ENCODE assay signal across 12 mouse cellular contexts in genomic region chr3:121156043-121156442, GRCm38 (mm10). TPM values are rescaled to one million over a fixed set of nuclear protein-coding genes. Genes with fewer than 3 reads are reported as not detected.
DNase-seq lines count a peak whose midpoint lies in the region; ATAC-seq and TF ChIP-seq lines count a peak whose summit lies in the region.
"Had no signal": no experiment of that assay in that cellular context is flagged by ENCODE, and none has a peak within 500 bp of the region (broad histone marks: within the 10 kb centered on the region; RNA-seq: fewer than 3 reads in every experiment).

No protein-coding gene starts in this region.

- H3K27me3 ChIP-seq in neural tube, embryonic 11.5 days (ENCODE audit: control insufficient read depth, insufficient read depth, low read length) = no peaks in the 10 kb centered on the region
- H3K27me3 ChIP-seq in forebrain, embryonic 16.5 days (replicated peaks; ENCODE audit: control insufficient read depth, insufficient read depth, low read length) = no peaks in the 10 kb centered on the region
- no peaks in the 10 kb centered on the region for H3K27me3 ChIP-seq in limb, embryonic 13.5 days
- H3K27me3 ChIP-seq in intestine, postnatal 0 days (replicated peaks; ENCODE audit: control insufficient read depth, insufficient read depth, low read length) = no peaks in the 10 kb centered on the region

- DNase-seq in neural tube, embryonic 11.5 days (ENCODE audit: low spot score) = no peak
- no peak for DNase-seq in neural tube, embryonic 10.5 days (ENCODE audit: extremely low spot score, low spot score)
- DNase-seq in left cerebral cortex, postnatal 14 days (ENCODE audit: low spot score in 2 of 2) = no peak
- DNase-seq in adrenal gland, postnatal 25 days = no peak
- no peak for DNase-seq in retina, postnatal 1 day
- DNase-seq: adrenal gland, postnatal 10 days; lung, embryonic 14.5 days; thymus, postnatal 14 days had no signal

- intact Hi-C loops in left cerebral cortex, postnatal 14 days (cut with DNase I) = no loop called here

- no peaks in the 10 kb centered on the region for H3K9me3 ChIP-seq in neural tube, embryonic 11.5 days (ENCODE audit: control insufficient read depth, low read length)
- H3K9me3 ChIP-seq in forebrain, embryonic 16.5 days (ENCODE audit: control insufficient read depth, low read length) = no peaks in the 10 kb centered on the region
- H3K9me3 ChIP-seq in limb, embryonic 13.5 days = no peaks in the 10 kb centered on the region
- H3K9me3 ChIP-seq in intestine, postnatal 0 days (ENCODE audit: control insufficient read depth) = no peaks in the 10 kb centered on the region
- H3K9me3 ChIP-seq: heart, embryonic 10.5 days had no signal

- H3K36me3 ChIP-seq in neural tube, embryonic 11.5 days (ENCODE audit: control insufficient read depth, insufficient read depth, low read length) = no peaks in the 10 kb centered on the region
- no peaks in the 10 kb centered on the region for H3K36me3 ChIP-seq in forebrain, embryonic 16.5 days (ENCODE audit: control insufficient read depth, insufficient read depth)
- no peaks in the 10 kb centered on the region for H3K36me3 ChIP-seq in limb, embryonic 13.5 days
- H3K36me3 ChIP-seq in intestine, postnatal 0 days (ENCODE audit: control insufficient read depth, insufficient read depth) = no peaks in the 10 kb centered on the region
- H3K36me3 ChIP-seq: heart, embryonic 10.5 days had no signal

- no peak overlapping the region for H3K9ac ChIP-seq in neural tube, embryonic 11.5 days (ENCODE audit: low read length)
- peak overlapping the region; percentile 3 for H3K9ac ChIP-seq in forebrain, embryonic 16.5 days (replicated peaks; ENCODE audit: low read depth, low read length)
- H3K9ac ChIP-seq in limb, embryonic 13.5 days = no peak overlapping the region
- no peak overlapping the region for H3K9ac ChIP-seq in intestine, postnatal 0 days (ENCODE audit: low read depth, low read length)
- H3K9ac ChIP-seq: lung, embryonic 14.5 days had no signal

- no peak for TF ChIP-seq CTCF in intestine, postnatal 0 days (IDR thresholded peaks at IDR 0.05; ENCODE audit: low read depth)

- no peak overlapping the region for H3K4me3 ChIP-seq in neural tube, embryonic 11.5 days (ENCODE audit: low read depth, low read length)
- H3K4me3 ChIP-seq in forebrain, embryonic 16.5 days (replicated peaks; ENCODE audit: low read length) = peak overlapping the region; percentile 17
- H3K4me3 ChIP-seq in limb, embryonic 13.5 days = no peak overlapping the region
- H3K4me3 ChIP-seq in intestine, postnatal 0 days (ENCODE audit: low read depth, low read length) = no peak overlapping the region
- H3K4me3 ChIP-seq: heart, embryonic 10.5 days had no signal

- H3K4me2 ChIP-seq in neural tube, embryonic 11.5 days (ENCODE audit: low read depth) = no peak overlapping the region
- H3K4me2 ChIP-seq in forebrain, embryonic 16.5 days (ENCODE audit: low read length) = peak overlapping the region; percentile 37
- H3K4me2 ChIP-seq in limb, embryonic 13.5 days (replicated peaks) = peak overlapping the region; percentile 25
- no peak overlapping the region for H3K4me2 ChIP-seq in intestine, postnatal 0 days (replicated peaks; ENCODE audit: low read depth)
- H3K4me2 ChIP-seq: lung, embryonic 14.5 days had no signal

- H3K27ac ChIP-seq in neural tube, embryonic 11.5 days (ENCODE audit: low read depth, low read length) = no peak overlapping the region
- peak overlapping the region; percentile 62 for H3K27ac ChIP-seq in forebrain, embryonic 16.5 days (ENCODE audit: low read length)
- no peak overlapping the region for H3K27ac ChIP-seq in limb, embryonic 13.5 days
- no peak overlapping the region for H3K27ac ChIP-seq in intestine, postnatal 0 days (ENCODE audit: low read depth, low read length)
- H3K27ac ChIP-seq: heart, embryonic 10.5 days had no signal

- peak; percentile 73 for ATAC-seq in neural tube, embryonic 11.5 days (ENCODE audit: insufficient read depth, low FRiP score, low TSS enrichment)
- peak; percentile 79 for ATAC-seq in forebrain, embryonic 16.5 days
- ATAC-seq in limb, embryonic 13.5 days (ENCODE audit: low FRiP score, low read depth) = no peak
- no peak for ATAC-seq in intestine, postnatal 0 days

- peaks cover 3% of the 10 kb centered on the region; the same call in 1 of the 2 replicates for H3K4me1 ChIP-seq in neural tube, embryonic 11.5 days (ENCODE audit: control insufficient read depth, insufficient read depth, low read length)
- peaks cover 33% of the 10 kb centered on the region for H3K4me1 ChIP-seq in forebrain, embryonic 16.5 days (replicated peaks; ENCODE audit: control insufficient read depth, insufficient read depth, low read length)
- peaks cover 27% of the 10 kb centered on the region for H3K4me1 ChIP-seq in limb, embryonic 13.5 days
- H3K4me1 ChIP-seq in intestine, postnatal 0 days (replicated peaks; ENCODE audit: control insufficient read depth, insufficient read depth, low read length) = no peaks in the 10 kb centered on the region
- H3K4me1 ChIP-seq: heart, embryonic 10.5 days had no signal

- WGBS in neural tube, embryonic 11.5 days = 30% methylated on average over 7 of the region's 7 CpGs
- 4% methylated on average over 7 of the region's 7 CpGs for WGBS in forebrain, embryonic 16.5 days
- WGBS in limb, embryonic 13.5 days = 24% methylated on average over 7 of the region's 7 CpGs
- 63% methylated on average over 7 of the region's 7 CpGs for WGBS in intestine, postnatal 0 days

RNA-seq across cellular contexts. Expression of gene Rwdd3, which starts 15.5 kb away (rescaled TPM):
- polyA plus RNA-seq in neural tube, embryonic 11.5 days (2014; fragmentation: Nextera tagmentation; extraction: Ambion mirVana) = 2.6 and 4.5 TPM in 2 replicates
- polyA plus RNA-seq in forebrain, embryonic 16.5 days (2015; fragmentation: Nextera tagmentation; extraction: Ambion mirVana) = 18.5 and 23.2 TPM in 2 replicates
- 9.1 and 9.8 TPM in 2 replicates for polyA plus RNA-seq in limb, embryonic 13.5 days (2015; fragmentation: Nextera tagmentation; extraction: Ambion mirVana)
- 10 to 100 TPM in 1 of 2 experiments, 1 to 10 TPM in 1; 9.0 to 11.8 TPM for total RNA-seq in left cerebral cortex, postnatal 14 days (2021)
- 10.3 and 17.9 TPM in 2 replicates for total RNA-seq in adrenal gland, postnatal 25 days (2021)
- polyA plus RNA-seq in intestine, postnatal 0 days (2015; fragmentation: Nextera tagmentation; extraction: Ambion mirVana) = 4.7 and 5.9 TPM in 2 replicates

Comparison
In these comparisons a context has a peak if more than half of its experiments do, and no peak if none do; other contexts are left out.
1. ATAC-seq: peak in neural tube, embryonic 11.5 days (single experiment) and forebrain, embryonic 16.5 days (single experiment); none in limb, embryonic 13.5 days (single experiment) and intestine, postnatal 0 days (single experiment).
2. H3K4me2 ChIP-seq: peak in forebrain, embryonic 16.5 days (single experiment) and limb, embryonic 13.5 days (single experiment); none in neural tube, embryonic 11.5 days (single experiment) and intestine, postnatal 0 days (single experiment).